Mouse (Mus musculus) regulatory T cell (primary cell): ENCODE data around the gene Tomm34.

Experiments
- in situ Hi-C: fragments of 300-600 bp; cut with MboI, MseI; formaldehyde crosslinking; loops from one replicate; pipeline ENCODE4 v1.15.1; 2025; ENCODE audit warnings: high pct_unique_total_duplicates

The Tomm34 gene

DNA sequence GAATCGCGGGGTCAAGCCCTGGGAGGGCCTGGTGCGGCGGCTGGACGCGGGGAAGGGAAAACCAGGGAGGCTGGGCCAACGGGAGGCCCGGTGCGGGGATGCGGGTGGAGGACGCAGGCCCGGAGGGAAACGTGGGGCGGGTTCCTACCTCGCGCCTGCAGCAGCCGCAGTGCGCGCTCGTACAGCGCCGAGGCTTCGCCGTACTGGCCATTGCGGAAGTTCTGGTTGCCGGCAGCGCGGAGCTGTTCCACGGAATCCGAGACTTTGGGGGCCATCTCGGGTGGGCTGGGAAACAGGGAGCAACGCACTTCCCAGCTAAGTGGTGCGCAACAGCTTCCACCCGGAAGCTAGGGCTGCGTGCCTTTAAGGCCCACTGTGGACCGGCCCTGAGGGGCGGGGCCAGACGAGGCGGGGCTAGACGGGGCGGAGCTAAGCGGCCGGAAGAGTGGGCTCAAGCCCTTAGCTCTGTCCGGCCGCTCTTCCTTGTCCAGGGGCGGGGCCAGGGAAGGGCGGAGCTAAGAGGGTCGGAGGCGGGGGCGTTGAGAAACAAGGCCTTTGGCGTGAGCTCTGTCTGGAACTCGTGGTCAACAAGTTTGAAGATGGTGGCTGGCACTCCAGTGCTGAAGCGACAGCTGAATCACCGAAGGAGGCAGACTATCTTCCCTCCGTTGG is at the start of gene Tomm34:
Tomm34 (minus strand) TSS at position 405 of the 672 bp plus-strand sequence.
- in situ Hi-C loops = no loop called here

DNA sequence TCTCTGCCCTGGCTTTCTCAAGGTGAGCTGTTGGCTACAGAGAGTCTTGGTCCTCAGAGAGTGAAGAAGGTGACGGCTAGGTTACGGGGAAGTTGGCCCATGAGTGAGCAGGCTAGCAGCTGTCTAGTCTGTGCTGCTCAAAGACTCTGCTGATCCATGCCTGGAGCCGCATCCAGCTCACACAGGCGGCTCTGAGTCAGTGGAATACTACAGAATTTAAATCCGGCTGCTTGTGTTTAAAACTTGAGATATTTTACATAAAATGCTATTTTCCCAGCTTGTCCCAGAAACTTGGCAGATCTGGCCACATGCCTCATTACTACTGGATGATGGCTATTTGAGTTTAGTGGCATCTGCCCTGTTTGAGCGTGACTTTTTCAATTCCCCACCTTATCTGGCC is 48.5 kb upstream of the Tomm34 start:
- in situ Hi-C loops = no loop called here

DNA sequence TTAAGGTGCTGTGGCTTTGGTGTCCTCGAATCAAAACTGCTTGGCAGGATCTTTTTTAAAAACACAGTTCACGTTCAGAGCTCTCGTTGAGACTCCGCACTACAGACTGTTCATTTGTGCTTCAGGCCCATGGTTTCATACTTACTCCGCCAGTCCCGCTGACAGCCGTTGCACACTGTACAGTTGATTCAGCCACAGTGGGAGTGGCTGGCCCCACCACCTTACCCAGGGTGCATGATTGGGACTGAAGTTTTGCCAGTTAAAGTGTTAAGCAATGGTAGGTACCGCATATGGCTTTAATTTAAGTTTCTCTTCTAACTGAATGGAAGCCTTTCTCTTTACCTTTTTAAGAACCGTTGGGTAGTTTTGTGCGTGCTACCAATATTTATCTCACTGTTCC is 44.6 kb upstream of the Tomm34 start:
- in situ Hi-C loops = no loop called here

DNA sequence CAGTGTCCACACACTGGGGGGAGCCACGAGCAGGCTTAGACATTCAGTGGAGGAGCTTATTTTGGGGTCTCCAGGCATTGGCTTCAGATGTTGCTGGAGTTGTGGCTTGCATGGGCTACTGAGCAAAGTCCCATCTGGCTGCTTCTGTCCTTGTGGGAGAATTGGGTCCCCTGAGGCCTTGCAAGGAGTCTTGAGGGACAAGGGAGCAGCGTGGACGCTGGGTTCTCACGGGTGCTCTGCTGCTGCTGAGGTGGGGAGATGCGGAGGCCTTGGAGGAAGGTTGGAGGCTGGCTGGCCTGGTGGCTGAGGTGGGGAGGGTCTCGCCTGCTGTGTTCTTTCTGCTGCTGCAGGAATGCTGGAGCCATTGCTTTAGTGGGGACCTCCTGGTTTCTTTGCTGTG is 43.1 kb upstream of the Tomm34 start:
- in situ Hi-C loops = no loop called here

DNA sequence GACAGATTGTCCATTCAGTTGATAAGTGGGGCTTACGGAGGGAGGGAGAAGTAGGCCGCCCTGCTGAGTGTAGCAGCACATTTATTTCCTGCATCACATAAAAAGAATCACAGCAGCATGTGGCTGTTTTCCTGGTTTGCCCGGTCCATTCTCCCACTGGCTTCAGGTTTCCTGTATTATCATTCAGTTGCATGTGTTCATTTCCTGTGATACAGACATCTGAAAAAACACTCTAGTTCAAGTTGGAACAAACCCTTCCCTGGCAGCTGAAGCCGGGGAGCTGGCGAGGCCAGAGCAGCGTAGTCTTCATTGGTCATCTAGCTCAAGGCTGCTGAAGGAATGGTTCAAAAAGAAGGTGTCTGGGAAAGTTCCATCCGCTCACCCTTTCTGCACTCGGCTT is 40.6 kb upstream of the Tomm34 start:
- in situ Hi-C loops = no loop called here

DNA sequence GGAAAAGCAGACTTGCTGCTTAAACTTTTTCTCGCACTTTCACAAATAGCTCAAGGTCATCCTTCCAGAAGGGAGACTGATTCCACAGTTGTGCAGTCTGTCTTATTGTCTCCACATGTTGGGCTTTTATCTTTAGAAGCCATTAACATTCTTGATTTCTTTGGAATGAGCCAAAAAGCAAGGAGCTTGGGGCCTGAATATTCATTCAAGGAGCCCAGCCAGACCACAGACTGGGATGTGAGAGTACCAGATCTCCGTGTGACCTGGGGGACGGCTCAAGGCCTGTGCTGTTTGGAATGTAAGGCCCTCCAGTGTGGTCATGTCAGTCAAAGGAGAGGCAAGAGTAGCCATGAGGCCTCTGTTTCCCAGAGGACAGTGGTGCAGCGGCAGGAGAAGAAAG is 37.5 kb upstream of the Tomm34 start:
- in situ Hi-C loops = loop anchor here (5.0 to 10.0 kb wide), 2 partner anchors 46 to 76 kb away; partner anchors contain the start of gene Wfdc5

DNA sequence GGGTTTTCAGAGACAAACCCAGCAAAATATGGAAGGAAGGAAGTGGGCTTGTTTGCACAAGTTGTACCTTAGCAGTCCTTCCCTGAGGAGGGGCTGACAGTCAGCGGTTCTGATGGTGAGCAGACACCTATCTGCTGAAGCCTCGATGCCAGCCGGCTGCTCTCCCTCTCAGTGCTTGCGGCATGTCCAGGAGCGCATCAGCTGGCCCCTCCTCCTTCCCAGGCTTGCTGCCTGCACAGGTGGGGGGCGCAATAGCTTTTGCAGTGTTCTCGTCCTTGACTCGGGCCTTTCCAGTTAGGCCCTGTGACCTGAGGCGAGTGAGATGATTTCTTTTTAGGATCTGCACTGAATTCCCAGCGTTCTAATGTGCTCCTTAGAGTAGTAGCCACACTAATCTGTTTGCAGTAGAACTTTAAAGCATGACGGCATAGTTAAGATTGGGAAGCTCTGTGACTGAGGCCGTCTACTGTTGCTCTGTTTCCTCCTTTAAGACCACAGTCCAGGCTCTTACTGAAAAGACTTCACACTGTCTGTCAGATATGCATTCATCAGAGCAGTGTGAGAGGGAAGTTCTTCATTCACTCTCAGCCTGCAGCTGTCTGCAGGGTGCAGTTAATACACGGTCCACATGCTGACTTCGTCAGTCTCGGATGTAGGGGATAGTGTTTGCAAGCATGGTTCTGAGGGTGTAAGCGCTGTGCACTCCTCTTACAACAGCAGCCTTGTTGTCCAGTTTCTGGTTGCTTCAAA is 36.3 kb upstream of the Tomm34 start:
- in situ Hi-C loops = loop anchor here (5.0 to 10.0 kb wide), 2 partner anchors 45 to 78 kb away; partner anchors contain the start of gene Wfdc5

DNA sequence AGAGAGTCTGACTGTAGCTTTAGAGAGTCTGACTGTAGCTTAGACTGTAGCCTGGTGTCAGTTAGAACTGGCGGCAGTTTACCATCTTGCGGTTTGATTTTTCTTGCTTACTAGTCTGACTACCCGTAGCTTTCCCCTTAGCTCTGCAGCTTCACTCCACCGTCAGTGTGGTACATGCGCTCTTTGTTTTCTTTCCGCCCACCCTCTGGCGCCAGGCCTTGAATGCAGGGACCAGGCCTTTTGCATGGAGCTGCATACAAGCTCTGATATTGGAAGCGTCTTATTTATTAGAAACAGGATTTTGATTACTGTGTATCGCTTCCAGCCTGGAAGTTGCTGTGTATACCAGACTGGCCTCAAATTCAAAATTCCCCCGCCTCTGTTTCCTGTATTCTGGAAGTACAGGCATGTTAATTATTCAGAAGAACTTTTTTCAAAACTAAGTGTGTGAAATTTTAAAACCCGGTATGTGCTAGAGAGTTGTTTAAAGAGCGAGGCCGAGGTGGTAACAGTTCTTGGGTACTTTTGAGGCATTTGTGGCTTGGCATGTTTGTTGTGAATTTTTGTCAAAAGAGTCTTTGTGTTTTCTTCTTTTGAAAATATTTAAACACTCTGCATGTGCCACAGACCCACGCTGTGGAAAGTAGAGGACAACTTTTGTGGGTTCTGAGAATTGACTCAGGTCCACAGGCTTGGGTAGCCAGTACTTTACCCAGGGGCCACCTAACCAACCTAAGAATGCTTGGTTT is 35.5 kb upstream of the Tomm34 start:
- in situ Hi-C loops = loop anchor here (5.0 to 10.0 kb wide), 2 partner anchors 44 to 78 kb away; partner anchors contain the start of gene Wfdc5

DNA sequence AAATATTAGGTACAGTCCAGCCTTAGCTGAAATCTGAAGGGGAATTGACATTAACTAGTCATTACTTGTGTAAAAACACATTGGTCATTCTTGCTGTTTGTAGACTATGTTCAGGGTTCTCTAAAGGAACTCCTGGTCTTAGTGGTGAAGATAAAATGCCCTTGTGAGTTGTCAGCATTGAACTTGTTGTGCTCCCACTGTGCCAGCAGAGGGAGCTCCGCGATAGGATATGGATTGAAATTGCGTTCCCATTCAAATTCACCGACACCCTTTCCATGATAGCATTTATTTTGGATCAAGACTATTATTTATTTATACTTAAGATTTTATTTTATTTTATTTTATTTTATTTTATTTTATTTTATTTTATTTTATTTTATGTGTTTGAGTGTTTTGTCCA is 32.5 kb upstream of the Tomm34 start:
- in situ Hi-C loops = loop anchor here (10.0 kb wide), 1 partner anchor 81 kb away; the partner anchor contains the start of gene Wfdc5

DNA sequence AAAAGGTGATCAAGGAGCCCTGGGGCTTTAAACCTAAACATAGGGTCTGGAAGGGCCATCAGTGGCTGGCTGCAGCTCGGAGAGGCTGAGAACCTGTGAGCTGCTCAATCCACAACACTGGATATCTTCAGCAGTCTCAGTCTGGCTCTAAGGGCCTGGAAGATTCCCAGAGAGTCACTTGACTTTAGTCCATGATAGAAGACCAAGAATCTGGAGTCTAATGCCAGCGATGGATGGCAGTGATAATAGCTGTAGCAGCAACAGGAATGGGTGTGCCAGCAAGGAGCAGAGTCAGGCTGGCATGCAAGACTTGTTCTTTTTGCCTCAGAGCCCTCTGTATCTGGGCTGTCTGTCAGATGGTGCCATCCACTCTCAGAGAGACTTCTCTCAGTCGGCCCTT is 31.4 kb upstream of the Tomm34 start:
- in situ Hi-C loops = loop anchor here (10.0 kb wide), 1 partner anchor 82 kb away; the partner anchor contains the start of gene Wfdc5

DNA sequence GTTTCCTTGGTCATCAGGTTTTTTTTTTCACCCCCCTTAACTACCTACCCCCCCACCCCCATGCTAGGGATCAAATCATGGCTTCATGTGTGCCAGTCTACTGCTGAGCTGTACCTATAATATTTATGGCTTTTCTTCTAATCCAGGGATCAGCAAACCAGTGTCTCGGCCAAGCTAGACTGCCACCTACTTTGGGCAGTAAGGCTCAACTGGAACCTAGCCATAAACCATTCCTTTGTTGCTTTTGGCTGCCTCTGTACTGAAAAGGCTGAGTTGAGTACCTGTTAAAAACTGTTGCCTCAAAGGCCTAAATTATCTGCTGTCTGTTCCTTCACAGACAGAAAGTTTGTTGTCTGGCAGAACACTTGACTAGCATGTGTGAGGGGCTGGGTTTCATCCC is 31.0 kb upstream of the Tomm34 start:
- in situ Hi-C loops = loop anchor here (10.0 kb wide), 1 partner anchor 83 kb away; the partner anchor contains the start of gene Wfdc5

DNA sequence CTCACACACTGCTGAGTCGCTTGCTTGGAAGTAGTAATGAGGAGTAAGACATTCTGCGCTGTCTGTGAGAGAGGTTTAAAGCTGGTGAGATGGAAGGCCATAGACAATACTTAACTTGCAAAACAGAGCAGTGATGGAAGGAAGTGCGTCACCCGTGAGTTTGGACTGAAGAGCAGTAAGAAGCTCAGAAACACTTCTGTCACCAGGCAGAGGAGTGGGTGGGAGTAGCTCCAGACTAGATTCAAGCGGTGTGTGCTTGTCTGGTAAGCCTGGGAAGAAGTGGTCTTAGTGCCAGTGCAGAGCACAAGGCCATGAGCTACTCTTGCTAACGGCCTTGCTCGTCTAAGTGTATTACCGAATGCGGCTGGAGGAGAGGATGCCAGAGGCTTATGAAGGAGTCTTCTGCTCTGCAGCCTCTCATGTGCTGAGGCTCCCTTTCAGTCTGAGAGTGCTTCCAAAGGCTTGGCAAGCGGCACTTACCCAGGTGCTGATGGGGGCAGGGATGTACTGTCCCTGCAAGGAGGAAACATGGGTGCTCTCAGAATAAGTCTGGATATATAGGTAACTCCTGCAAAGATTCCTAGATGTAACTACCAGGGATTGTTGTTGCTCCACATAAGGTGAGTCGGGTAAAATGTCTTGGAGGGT is 27.8 kb upstream of the Tomm34 start:
- in situ Hi-C loops = no loop called here

DNA sequence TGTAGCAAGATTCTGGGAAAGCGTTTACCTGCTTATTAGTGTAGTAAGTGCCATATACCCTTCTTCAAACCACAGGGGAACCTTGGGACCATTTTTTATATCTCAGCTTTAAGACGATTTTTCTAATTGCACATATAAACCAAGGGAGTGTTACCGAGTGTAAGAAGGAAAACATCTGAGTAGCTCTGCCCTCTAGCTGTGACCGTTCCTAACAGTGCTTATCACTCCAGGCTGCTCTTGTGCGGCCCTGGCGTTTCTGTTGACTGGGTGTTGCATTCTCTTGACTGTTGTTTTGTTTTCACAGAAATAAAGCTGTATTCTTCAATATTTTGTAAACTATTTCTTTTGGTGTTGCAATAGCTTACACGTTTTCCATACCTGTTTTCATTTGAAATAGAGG is 23.2 kb upstream of the Tomm34 start:
- in situ Hi-C loops = no loop called here

DNA sequence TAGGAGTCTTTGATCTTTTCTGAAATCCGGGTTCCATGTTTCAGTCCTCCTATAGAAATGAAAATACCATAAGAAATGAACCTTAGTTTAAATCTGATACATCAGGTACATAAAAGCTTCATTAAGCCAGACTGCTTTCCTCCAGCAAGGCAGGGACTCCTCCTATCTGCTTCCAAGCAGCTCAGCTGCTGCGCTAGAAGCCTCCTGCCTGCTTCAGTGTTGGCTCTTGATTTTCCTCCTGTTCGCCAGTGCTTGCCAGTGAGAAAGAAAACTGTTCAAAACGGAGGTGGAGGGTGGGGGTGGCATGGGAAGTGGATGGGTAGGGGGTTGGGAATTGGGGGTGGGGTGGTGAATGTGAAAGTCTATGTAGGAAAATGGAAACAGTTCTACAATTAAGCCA is 18.5 kb upstream of the Tomm34 start:
- in situ Hi-C loops = no loop called here

DNA sequence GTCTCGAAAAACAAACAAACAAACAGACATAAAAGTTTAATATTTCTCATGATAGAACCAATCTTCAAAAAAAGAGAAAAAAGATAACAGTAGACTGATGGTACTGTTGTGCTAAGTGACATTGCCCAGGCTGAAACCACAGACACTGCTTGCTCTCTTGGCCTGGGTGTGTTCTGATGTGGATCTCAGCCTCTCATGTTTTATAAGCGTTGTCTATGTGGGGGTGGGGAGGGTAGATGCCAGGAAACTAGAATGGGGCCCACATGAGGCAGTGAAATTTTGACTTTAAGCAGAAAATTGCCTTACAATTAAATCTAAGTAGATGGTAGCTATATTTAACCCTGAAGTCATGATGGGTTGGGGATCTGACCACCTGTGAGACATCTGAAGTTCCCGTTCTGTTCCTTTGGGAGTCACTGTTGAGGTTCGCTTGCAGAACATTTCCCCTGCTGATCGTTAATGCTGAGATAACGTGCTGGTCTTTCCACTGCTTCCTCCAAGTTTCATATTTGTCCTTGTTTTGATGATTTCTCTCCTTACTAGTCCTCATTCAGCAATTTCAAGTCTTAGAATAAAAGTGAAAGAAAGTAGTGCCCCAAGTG is 16.5 kb upstream of the Tomm34 start:
- in situ Hi-C loops = no loop called here

DNA sequence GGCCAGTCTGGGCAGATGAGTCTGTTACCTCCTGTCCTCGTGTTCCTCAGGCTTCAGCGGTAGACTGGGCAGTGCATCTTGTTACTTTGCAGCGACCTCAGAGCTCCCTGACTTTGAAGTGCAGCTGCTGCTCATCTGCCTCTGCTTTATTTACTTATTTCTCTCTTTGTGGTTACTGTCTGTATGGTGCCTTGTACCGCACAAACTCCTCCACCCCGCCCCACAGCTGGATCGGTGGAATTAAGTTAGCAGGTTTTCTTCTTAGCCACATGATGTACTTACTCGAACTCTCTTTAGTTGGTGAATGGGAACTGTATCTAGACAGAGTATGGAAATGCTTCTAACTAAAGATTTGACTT is 13.4 kb upstream of the Tomm34 start:
- in situ Hi-C loops = no loop called here

DNA sequence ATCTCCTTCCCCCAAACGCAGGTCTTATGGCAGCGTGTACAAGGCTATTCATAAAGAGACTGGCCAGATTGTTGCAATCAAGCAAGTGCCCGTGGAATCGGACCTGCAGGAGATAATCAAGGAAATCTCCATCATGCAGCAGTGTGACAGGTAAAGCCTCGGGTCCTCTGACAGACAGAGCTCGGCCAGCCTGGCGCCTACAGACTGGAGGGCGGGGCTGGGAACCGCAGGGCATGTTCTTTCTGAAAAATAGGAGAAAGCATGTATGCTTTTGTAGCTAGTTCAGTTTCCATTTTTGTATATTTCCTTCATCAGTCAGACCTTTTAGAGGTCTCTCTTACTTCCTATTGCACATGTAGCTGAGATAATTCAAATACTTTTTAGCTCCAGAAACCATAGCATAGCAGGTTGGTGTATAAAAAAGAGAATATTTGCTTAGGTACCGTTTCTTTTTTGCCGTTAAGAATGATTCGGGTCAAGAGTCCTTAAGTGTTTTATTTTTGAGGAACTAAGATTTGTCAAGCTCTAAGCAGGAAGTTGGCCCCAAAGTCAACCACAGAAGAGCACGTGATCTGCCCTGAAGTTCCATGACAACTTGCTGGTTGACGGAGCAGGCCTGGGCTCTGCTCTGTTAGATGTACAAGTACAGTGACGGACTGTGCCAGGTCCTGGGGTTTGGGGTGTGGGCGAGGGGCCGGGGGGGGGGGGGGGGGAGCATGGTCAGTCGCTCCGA is 12.8 kb upstream of the Tomm34 start:
- in situ Hi-C loops = no loop called here

DNA sequence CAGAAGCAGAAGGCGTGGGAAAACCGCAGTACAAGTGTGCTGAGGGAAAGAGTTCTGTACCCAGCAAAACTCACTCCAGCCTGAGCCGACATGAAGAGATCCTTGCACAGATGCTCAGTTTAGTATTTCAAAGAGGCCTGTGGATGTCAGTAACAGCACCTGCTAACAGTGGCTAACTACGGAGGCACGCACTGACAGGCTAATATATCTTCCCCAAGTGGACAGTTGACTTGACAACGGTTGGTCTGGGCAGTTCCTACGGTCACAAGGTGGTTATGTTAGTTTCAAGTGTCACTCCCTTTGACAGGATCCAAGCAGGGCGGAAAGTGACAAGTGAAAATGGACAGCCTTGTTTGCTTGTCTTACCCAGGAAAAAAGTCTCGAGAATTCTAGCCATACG is 11.2 kb upstream of the Tomm34 start:
- in situ Hi-C loops = no loop called here

DNA sequence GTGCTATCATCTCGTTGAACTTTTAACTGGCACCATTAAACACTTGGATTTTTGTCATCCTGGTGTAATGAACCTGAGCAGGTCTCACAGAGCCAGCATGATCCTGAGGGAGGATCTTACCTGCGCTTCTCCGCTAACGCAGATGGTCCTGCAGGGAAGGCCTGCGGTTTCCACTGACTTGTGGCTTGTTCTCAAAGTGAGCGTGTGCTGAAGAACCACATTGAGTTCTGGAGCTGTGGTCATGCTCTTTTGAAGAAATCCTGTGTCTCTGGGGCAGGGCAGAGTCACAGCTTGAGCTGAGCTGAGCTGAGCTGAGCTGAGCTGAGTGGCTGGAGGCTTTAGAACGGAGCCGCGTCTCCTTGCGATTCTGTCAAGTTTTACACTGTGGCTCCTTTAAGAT is 10.6 kb upstream of the Tomm34 start:
- in situ Hi-C loops = no loop called here

DNA sequence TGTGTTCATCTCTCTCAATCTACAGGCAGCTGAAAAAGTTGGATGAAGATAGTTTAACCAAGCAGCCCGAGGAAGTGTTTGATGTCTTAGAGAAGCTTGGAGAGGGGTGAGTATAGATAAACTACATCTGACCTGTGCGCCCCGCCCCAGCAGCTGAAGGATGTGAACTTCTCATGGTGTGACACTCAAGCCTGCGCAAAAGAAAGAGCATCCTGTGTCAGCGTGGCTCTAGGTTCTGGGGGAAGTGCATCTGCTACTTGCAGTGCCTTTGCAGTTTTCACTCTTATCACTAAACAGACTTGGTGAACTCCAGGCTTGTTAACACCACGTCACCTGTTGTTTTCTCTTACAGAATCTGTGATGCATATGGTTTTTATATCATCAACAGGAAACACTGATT is 8.5 kb upstream of the Tomm34 start:
- in situ Hi-C loops = no loop called here

DNA sequence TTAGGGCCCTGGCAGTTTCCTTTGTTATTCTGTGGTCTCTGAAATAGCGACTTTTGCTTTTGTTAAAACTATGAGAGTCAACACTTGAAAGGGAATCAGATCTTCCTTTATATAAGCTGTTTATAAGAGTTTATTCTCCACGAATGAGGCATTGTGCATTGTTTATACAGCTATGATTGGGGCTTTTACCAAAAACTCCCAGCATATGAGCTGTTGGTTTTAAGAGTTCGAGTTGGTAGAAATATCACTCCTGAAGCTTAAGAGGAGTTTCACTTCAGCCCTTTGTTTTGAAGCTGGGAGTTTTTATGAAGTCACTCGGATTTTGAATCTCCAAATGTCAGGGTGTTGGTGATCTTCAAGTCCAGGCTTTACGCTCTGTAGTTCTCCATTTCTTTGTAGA is 6.9 kb upstream of the Tomm34 start:
- in situ Hi-C loops = no loop called here
